Mouse (Mus musculus) midbrain, embryonic 14.5 days (tissue): Measurements from ENCODE around the gene Tmem190. TPM values are rescaled to one million over a fixed set of nuclear protein-coding genes. Genes with fewer than 3 reads are reported as not detected.
"Not testable (repeated sequence)": the region's sequence is repeated elsewhere in the genome, so short reads cannot be mapped to it uniquely, and the experiment has no call there.

ENCODE experiments used
- ATAC-seq: fragments of 200-750 bp; cut with Nextera tagmentation; 2 replicates; pipeline ENCODE4 v1.8.0; 2017; ENCODE audit warnings: moderate number of reproducible peaks, moderate library complexity; ENCODE audit not compliant: low FRiP score, low TSS enrichment
- DNase-seq: peaks from one replicate; pipeline ENCODE4 v3.0.0-alpha.2; 2015
- H3K27ac ChIP-seq: fragments of 300-500 bp; sonication (generic); replicated peaks from 2 replicates; pipeline ENCODE4 v1.5.1; 2014; ENCODE audit warnings: mild to moderate bottlenecking, low read depth, low read length, moderate library complexity
- H3K27me3 ChIP-seq: fragments of 300-500 bp; sonication (generic); 2 replicates; pipeline ENCODE4 v1.6.1; 2014; ENCODE audit warnings: low read length, control low read depth, mixed read lengths; ENCODE audit not compliant: control insufficient read depth, insufficient read depth
- H3K36me3 ChIP-seq: fragments of 300-500 bp; sonication (generic); 2 replicates; pipeline ENCODE4 v1.6.1; 2014; ENCODE audit warnings: low read length, control low read depth; ENCODE audit not compliant: control insufficient read depth, insufficient read depth
- H3K4me1 ChIP-seq: fragments of 300-500 bp; sonication (generic); 2 replicates; pipeline ENCODE4 v1.6.1; 2014; ENCODE audit warnings: mild to moderate bottlenecking, antibody characterized with exemption, low read length, control low read depth; ENCODE audit not compliant: control insufficient read depth, insufficient read depth
- H3K4me2 ChIP-seq: fragments of 300-500 bp; sonication (generic); 2 replicates; pipeline ENCODE4 v1.6.1; 2014; ENCODE audit warnings: mild to moderate bottlenecking, low read length, moderate library complexity
- H3K4me3 ChIP-seq: fragments of 300-500 bp; sonication (generic); replicated peaks from 2 replicates; pipeline ENCODE4 v1.5.1; 2014; ENCODE audit warnings: low read depth, low read length
- H3K9ac ChIP-seq: fragments of 300-500 bp; sonication (generic); replicated peaks from 2 replicates; pipeline ENCODE4 v1.6.1; 2014; ENCODE audit warnings: mild to moderate bottlenecking, low read length, moderate library complexity
- H3K9me3 ChIP-seq: fragments of 300-500 bp; sonication (generic); 2 replicates; pipeline ENCODE4 v1.6.1; 2016; ENCODE audit warnings: low read length, control low read depth, mixed read lengths; ENCODE audit not compliant: control insufficient read depth
- WGBS: fragments of 180-500 bp; shearing (Covaris S2); extraction: QIAGEN DNeasy Blood & Tissue Kit; methylation state at CpG from one replicate; pipeline ENCODE4 v1.1.7; 2014; 5-methylcytosine and 5-hydroxymethylcytosine counted together
- polyA plus RNA-seq: library from polyadenylated mRNA; unstranded; fragments of >200 nt; fragmentation: Nextera tagmentation; extraction: Ambion mirVana; gene quantifications from 2 replicates; pipeline ENCODE4 v1.2.1, GENCODE M21; 2014

Tmem190 gene
- polyA plus RNA-seq, 1 experiment from 2014 or later = not detected

DNA sequence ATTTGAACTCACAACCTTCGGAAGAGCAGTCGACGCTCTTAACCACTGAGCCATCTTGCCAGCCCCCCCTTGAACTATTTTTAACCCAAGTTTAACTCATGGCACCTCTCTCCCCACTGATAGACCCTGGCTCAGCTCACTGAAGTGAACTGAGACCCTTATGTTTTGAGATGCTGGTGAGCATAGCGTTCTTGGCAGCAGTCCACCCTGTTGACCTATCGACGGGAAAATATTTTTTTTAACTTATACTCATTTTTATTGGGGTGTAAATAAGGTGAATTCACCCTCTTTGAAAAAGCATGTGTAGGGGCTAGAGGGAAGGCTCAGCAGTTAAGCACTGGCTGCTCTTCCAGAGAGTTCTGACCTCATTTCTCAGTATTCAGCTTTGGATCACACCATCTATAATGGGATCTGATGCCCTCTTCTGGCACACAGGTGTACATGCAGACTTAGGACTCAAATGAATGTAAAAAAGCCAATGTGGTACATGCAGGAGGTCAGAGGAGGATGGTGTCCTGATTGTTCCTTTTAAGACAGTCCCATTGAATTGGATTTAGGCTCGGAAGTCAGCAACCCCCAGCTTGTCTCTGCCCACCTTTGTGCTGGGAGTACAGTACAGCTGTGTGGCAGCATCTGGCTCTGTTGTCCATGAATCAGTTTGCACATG, 13.2 kb downstream of the Tmem190 start:
- H3K4me1 ChIP-seq = peaks cover 6% of the 10 kb centered on the region; the same call in 1 of the 2 replicates
- 75% methylated on average over 7 of the region's 7 CpGs for WGBS
- H3K27me3 ChIP-seq = no peaks in the 10 kb centered on the region
- H3K4me2 ChIP-seq = no peak overlapping the region
- H3K9me3 ChIP-seq = no peaks in the 10 kb centered on the region
- ATAC-seq = no peak
- H3K27ac ChIP-seq = no peak overlapping the region
- H3K9ac ChIP-seq = no peak overlapping the region
- no peak overlapping the region for H3K4me3 ChIP-seq
- peaks cover 46% of the 10 kb centered on the region for H3K36me3 ChIP-seq
- peak; percentile 74 for DNase-seq

DNA sequence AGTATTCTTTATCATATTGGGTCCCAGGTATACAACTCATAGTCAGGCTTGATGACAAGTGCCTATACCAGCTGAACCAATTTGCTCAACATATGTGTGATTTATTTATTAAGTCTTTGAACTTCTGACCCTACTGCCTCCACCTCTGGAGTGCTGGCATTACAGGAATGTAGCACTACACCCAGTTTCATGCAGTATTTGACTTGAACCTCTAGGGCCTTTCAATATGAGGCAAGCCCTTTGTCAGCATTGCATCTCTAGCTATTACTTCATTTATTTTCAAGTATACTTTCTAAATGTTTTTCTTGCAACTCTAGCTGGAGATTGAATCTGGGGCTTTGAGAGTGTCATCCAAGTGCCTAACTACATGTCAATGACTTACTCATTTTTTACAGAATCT, 19.5 kb downstream of the Tmem190 start:
- H3K36me3 ChIP-seq = peaks cover 40% of the 10 kb centered on the region
- no peak overlapping the region for H3K27ac ChIP-seq
- no peak overlapping the region for H3K4me3 ChIP-seq
- no peaks in the 10 kb centered on the region for H3K9me3 ChIP-seq
- no peak for ATAC-seq
- H3K4me2 ChIP-seq = no peak overlapping the region
- DNase-seq = no peak
- no peaks in the 10 kb centered on the region for H3K4me1 ChIP-seq
- no peaks in the 10 kb centered on the region for H3K27me3 ChIP-seq
- H3K9ac ChIP-seq = no peak overlapping the region

DNA sequence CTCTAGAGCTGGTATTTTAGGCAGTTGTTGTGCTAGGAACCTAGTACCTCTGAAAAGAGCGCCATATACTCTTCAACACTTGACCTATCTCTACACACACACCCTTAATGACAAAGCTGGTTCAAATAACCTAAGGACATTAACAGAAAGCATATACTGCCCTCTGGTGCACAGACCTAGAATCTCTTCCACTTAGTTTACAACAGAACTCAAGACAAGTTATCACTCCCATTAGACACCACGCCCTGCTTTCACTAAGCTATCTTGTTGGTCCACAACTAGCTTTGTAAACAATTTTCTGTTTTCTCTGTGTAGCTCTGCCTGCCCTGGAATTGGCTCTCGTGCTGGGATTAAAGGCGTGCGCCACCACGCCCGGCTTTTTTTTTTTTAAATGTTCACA, 24.0 kb downstream of the Tmem190 start:
- H3K36me3 ChIP-seq = peaks cover 54% of the 10 kb centered on the region
- DNase-seq (peak; percentile 79), ATAC-seq (no peak)
- H3K4me3 ChIP-seq = no peak overlapping the region
- H3K4me1 ChIP-seq = peaks cover 12% of the 10 kb centered on the region
- no peak overlapping the region for H3K9ac ChIP-seq
- H3K9me3 ChIP-seq = no peaks in the 10 kb centered on the region
- H3K4me2 ChIP-seq = no peak overlapping the region
- no peak overlapping the region for H3K27ac ChIP-seq
- H3K27me3 ChIP-seq = no peaks in the 10 kb centered on the region
- 95% methylated on average over 7 of the region's 7 CpGs for WGBS

DNA sequence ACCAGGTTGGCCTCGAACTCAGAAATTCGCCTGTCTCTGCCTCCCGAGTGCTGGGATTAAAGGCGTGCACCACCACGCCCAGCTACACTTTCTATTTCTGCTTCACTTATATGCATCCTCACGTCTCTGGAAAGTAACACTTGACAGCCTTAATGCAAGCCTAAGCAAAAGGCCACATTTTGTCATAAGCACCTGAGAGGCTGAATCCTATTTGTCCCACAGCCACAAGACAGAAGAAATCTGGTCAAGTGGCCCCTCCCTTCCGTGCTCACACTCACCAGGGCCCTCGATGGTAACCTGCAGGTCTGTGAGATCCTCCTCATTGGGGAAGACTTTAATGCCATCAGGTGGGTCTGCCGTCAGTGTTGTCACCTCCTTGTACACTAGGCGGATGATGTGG, 28.4 kb downstream of the Tmem190 start:
- Histone ChIP-seq H3K36me3 (peaks cover 38% of the 10 kb centered on the region), H3K4me1 (peaks cover 18% of the 10 kb centered on the region), H3K9ac (peak overlapping the region; percentile 90), H3K4me3 (peak overlapping the region; percentile 96), H3K4me2 (peak overlapping the region; percentile 88)
- WGBS = 37% methylated on average over 10 of the region's 10 CpGs
- H3K9me3 ChIP-seq, DNase-seq, H3K27ac ChIP-seq, H3K27me3 ChIP-seq, ATAC-seq: not testable (repeated sequence)

DNA sequence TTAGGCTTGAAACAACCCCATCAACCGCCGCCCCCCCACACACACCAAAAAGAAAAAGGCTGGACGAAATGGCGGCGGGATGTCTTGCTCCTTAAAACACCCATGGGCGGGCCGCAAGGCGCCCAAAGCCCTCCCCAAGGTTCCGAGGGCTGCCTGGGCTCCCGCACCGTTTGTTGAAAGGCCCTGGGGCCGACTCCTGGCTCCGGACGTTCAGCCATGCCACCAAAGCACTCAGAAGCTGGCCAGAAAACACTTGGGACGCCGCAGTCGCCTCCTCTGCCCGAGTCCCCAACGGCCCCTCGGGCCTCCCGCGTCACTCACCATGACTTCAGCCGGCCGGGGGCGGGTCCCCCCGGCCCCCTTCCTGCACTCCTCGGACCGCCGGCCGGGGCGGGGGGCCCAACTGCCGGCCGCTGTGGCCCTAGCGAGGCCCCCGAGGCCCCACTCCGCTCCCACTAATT, 29.1 kb downstream of the Tmem190 start:
- no peak; the same call in 1 of the 2 replicates for ATAC-seq
- WGBS = under 1% methylated on average over 28 of the region's 36 CpGs
- Histone ChIP-seq H3K9me3 (no peaks in the 10 kb centered on the region), H3K4me3 (peak overlapping the region; percentile 96), H3K27me3 (no peaks in the 10 kb centered on the region), H3K4me1 (peaks cover 18% of the 10 kb centered on the region), H3K4me2 (peak overlapping the region; percentile 88), H3K36me3 (peaks cover 32% of the 10 kb centered on the region), H3K27ac (peak overlapping the region; percentile 98), H3K9ac (peak overlapping the region; percentile 90)
- DNase-seq = peak; percentile 57

DNA sequence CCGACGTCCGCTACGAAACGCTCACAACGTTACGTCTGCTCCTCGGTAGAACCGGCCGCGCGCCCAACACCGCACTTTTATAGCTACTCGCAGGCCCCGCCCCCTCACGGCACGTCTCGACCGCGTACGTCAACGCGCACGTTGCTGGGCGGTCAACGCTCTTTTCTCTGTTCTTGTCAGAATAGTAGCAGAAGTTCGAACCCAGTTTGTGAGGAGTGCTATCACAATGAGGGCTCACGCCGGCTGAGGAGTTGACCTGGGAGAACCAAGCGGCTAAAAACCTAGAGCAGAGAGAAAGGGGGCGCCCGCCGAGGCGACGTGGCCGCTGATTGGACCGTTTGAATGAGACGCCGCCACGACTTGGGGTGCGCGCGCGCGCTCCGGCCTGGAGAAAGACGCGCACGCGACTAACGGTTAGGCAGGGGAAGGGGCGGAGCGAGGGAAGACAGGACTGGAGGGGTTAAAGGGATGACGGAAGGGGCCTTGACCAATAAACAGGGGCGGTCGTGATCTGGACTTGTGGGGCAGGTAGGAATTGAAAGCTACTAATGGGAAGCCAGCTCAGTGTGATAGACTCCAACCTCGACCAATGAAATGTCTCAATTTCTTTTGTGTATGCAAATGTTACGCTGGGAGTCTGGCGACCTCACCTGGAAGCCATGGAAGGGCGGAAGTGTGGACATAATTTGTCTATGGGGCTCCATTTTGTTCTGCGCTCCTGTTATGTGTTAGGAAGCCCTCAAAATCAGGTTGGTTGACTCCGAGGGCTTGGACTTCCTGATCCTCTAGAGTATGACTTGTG, 29.8 kb downstream of the Tmem190 start, which contains the start of gene Ube2s:
Gene Ube2s (minus strand): TSS at position 288 of the 802 bp plus-strand sequence.
- peaks cover 25% of the 10 kb centered on the region for H3K36me3 ChIP-seq
- H3K27ac ChIP-seq = peak within 1 kb of the TSS; percentile 98
- DNase-seq = peak; percentile 100
- peak within 1 kb of the TSS; percentile 88 for H3K4me2 ChIP-seq
- peak within 1 kb of the TSS; percentile 90 for H3K9ac ChIP-seq
- H3K4me3 ChIP-seq = peak within 1 kb of the TSS; percentile 96
- WGBS = under 1% methylated on average over 62 of the region's 62 CpGs
- H3K27me3 ChIP-seq = no peaks in the 10 kb centered on the region
- H3K4me1 ChIP-seq = peaks cover 18% of the 10 kb centered on the region
- no peaks in the 10 kb centered on the region for H3K9me3 ChIP-seq
- ATAC-seq = peak; percentile 99

DNA sequence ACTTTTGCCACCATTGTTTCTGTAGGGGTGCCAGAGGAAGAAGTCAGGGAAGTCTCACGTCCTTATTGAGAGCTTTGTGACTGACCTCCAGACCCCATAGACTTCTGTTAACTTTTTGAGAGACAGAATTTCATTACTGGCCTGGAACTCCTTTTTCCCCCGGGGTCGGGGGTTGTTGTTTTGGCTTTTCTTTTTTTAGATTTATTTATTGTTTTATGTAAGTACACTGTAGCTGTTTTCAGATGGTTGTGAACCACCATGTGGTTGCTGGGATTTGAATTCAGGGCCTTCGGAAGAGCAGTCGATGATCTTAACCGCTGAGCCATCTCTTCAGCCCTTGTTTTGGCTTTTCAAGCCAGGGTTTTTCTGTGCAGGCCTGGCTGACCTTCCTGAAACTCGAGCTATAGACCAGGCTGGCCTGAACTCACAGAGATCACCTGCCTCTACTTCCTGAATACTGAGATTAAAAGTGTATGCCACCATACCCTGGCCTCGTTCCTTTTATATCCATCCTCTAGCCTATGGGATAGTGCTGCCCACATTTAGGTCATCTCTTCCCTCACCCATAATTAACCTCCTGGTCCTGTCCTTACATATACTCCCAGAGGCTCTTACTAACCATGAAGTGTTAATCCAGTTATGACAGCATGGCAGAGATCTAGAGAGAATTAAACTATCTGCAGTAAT, 30.5 kb downstream of the Tmem190 start:
- ATAC-seq (no peak), DNase-seq (no peak)
- WGBS = 22% methylated on average over 8 of the region's 8 CpGs
- no peaks in the 10 kb centered on the region for H3K9me3 ChIP-seq
- peaks cover 18% of the 10 kb centered on the region for H3K4me1 ChIP-seq
- H3K27ac ChIP-seq = peak overlapping the region; percentile 98
- peak overlapping the region; percentile 88 for H3K4me2 ChIP-seq
- H3K36me3 ChIP-seq = peaks cover 22% of the 10 kb centered on the region
- no peaks in the 10 kb centered on the region for H3K27me3 ChIP-seq
- peak overlapping the region; percentile 96 for H3K4me3 ChIP-seq
- peak overlapping the region; percentile 58; the same call in 1 of the 2 replicates for H3K9ac ChIP-seq

DNA sequence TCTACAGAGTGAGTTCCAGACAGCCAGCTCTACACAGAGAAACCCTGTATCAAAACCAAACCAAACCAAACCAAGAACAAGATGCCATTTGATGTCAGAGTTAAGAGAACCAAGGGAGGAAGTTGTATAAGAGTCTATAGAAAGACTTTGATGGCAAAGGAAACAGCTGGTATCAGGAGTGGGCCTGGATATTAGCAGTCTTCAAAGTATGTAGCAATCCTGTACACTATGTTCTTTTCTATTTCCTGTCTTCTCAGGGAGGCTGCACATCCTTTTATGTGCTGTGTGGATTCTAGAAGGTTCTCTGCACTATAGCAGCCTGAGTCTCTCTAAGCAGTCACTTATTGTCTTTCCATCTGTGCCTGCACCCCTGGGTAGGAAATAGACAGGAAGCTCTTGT, 33.8 kb downstream of the Tmem190 start:
- no peak for ATAC-seq
- Histone ChIP-seq H3K27me3 (no peaks in the 10 kb centered on the region), H3K4me3 (no peak overlapping the region), H3K9ac (no peak overlapping the region), H3K36me3 (no peaks in the 10 kb centered on the region), H3K4me1 (peaks cover 7% of the 10 kb centered on the region; the same call in 1 of the 2 replicates), H3K27ac (no peak overlapping the region), H3K4me2 (no peak overlapping the region), H3K9me3 (no peaks in the 10 kb centered on the region)
- no peak for DNase-seq
